Mouse (Mus musculus) embryonic stem cell, embryonic (primary cell): Measurements from ENCODE around the gene Fam117a.

Experiments used
- CTCF ChIA-PET, 4 experiments: fragments of 300-600 bp in 2 of 4; fragments of 350-600 bp in 2 of 4; sonication (Branson Sonifier 250); formaldehyde crosslinking; loops; one replicate each; lab custom pipeline; 2022; ENCODE audit warnings: inconsistent platforms in 2 of 4; lab: Charles Lee
- POLR2A ChIA-PET, 4 experiments: fragments of 300-600 bp in 2 of 4; fragments of 350-600 bp in 2 of 4; sonication (Branson Sonifier 250); formaldehyde crosslinking; loops; one replicate each; lab custom pipeline; 2022; ENCODE audit warnings: antibody characterized with exemption in 4 of 4, inconsistent platforms in 1 of 4; lab: Charles Lee

Gene Fam117a

GRCm38 (mm10) chr11:95389006-95389405, 52.2 kb downstream of the Fam117a start:
- CTCF ChIA-PET: interaction anchor here (0.6 to 7.8 kb wide), 20 partner anchors 14 to 551 kb away, joined by 3 to 77 read pairs (median 4); no protein-coding TSS in a partner anchor
- POLR2A ChIA-PET: interaction anchor here (0.6 to 2.7 kb wide), 9 partner anchors 9 to 1776 kb away, joined by 3 to 8 read pairs (median 4); partner anchors contain the start of gene Spop (in 1 of the 4)

- ChIA-PET CTCF (interaction anchor here (0.6 to 7.8 kb wide), 9 partner anchors 115 to 134 kb away, joined by 3 to 77 read pairs (median 4); no protein-coding TSS in a partner anchor), POLR2A (interaction anchor here in 3 of 4 experiments (0.9 to 2.7 kb wide), 4 partner anchors 24 to 141 kb away, joined by 3 to 7 read pairs (median 4); partner anchors contain the start of gene Spop (in 1 of the 3))
Measured at GRCm38 (mm10) chr11:95390420-95390819, 53.6 kb downstream of the Fam117a start.

- POLR2A ChIA-PET: interaction anchor here in 2 of 4 experiments (0.6 to 3.9 kb wide), 8 partner anchors 11 to 129 kb away, joined by 3 to 23 read pairs (median 5); partner anchors contain the start of genes Kat7 (in 1 of the 2) and Spop (in 1 of the 2)
- CTCF ChIA-PET: interaction anchor here (0.6 to 7.8 kb wide), 6 partner anchors 36 to 286 kb away, joined by 3 to 77 read pairs (median 4); no protein-coding TSS in a partner anchor
Measured at GRCm38 (mm10) chr11:95391201-95391600, 54.4 kb downstream of the Fam117a start.

- ChIA-PET CTCF (interaction anchor here in 3 of 4 experiments (0.6 to 4.0 kb wide), 5 partner anchors 20 to 286 kb away, joined by 3 to 24 read pairs (median 4); no protein-coding TSS in a partner anchor), POLR2A (interaction anchor here in 2 of 4 experiments (0.6 to 3.9 kb wide), 7 partner anchors 11 to 128 kb away, joined by 3 to 23 read pairs (median 5); partner anchors contain the start of genes Kat7 (in 1 of the 2) and Spop (in 1 of the 2))
Measured at GRCm38 (mm10) chr11:95391743-95392142, 54.9 kb downstream of the Fam117a start.

GRCm38 (mm10) chr11:95392223-95392667, 55.4 kb downstream of the Fam117a start:
- POLR2A ChIA-PET: interaction anchor here in 2 of 4 experiments (0.8 to 3.9 kb wide), 11 partner anchors 7 to 128 kb away, joined by 3 to 23 read pairs (median 5); partner anchors contain the start of genes Nxph3 (in 2 of the 2), Slc35b1 (in 2 of the 2) and Spop (in 2 of the 2)
- CTCF ChIA-PET: interaction anchor here in 2 of 4 experiments (0.6 to 4.0 kb wide), 4 partner anchors 21 to 142 kb away, joined by 3 to 24 read pairs (median 4); no protein-coding TSS in a partner anchor

- ChIA-PET CTCF (interaction anchor here (0.7 to 4.6 kb wide), 8 partner anchors 8 to 142 kb away, joined by 3 to 25 read pairs (median 3); partner anchors contain the start of gene Slc35b1 (in 2 of the 4)), POLR2A (interaction anchor here in 3 of 4 experiments (0.5 to 3.9 kb wide), 16 partner anchors 8 to 152 kb away, joined by 3 to 23 read pairs (median 4); partner anchors contain the start of genes Slc35b1 (in 3 of the 3), Nxph3 (in 2 of the 3) and Spop (in 2 of the 3))
Measured at GRCm38 (mm10) chr11:95392708-95393499, 56.1 kb downstream of the Fam117a start.

GRCm38 (mm10) chr11:95393500-95393816, 56.6 kb downstream of the Fam117a start:
- CTCF ChIA-PET: interaction anchor here (0.7 to 4.6 kb wide), 7 partner anchors 9 to 143 kb away, joined by 3 to 25 read pairs (median 3); partner anchors contain the start of gene Slc35b1 (in 2 of the 4)
- POLR2A ChIA-PET: interaction anchor here in 3 of 4 experiments (0.5 to 3.9 kb wide), 16 partner anchors 9 to 152 kb away, joined by 3 to 23 read pairs (median 5); partner anchors contain the start of genes Slc35b1 (in 3 of the 3), Nxph3 (in 1 of the 3) and Spop (in 1 of the 3)

GRCm38 (mm10) chr11:95394112-95394511, 57.3 kb downstream of the Fam117a start:
- ChIA-PET CTCF (interaction anchor here (0.5 to 4.6 kb wide), 5 partner anchors 10 to 127 kb away, joined by 3 to 25 read pairs (median 7); partner anchors contain the start of gene Slc35b1 (in 1 of the 4)), POLR2A (interaction anchor here in 2 of 4 experiments (1.2 to 3.9 kb wide), 7 partner anchors 8 to 146 kb away, joined by 5 to 23 read pairs (median 9); partner anchors contain the start of genes Slc35b1 (in 2 of the 2) and Spop (in 1 of the 2))

GRCm38 (mm10) chr11:95396548-95396947, 59.7 kb downstream of the Fam117a start:
- ChIA-PET CTCF (interaction anchor here (0.6 to 4.6 kb wide), 12 partner anchors 12 to 638 kb away, joined by 3 to 25 read pairs (median 4); partner anchors contain the start of genes Slc35b1 (in 3 of the 4) and Snf8 (in 1 of the 4)), POLR2A (interaction anchor here (1.0 to 4.0 kb wide), 13 partner anchors 11 to 225 kb away, joined by 3 to 28 read pairs (median 6); partner anchors contain the start of genes Slc35b1 (in 3 of the 4) and Spop (in 1 of the 4))

GRCm38 (mm10) chr11:95397843-95398835, 61.3 kb downstream of the Fam117a start:
- CTCF ChIA-PET: interaction anchor here (0.6 to 3.6 kb wide), 13 partner anchors 13 to 132 kb away, joined by 3 to 27 read pairs (median 3); partner anchors contain the start of genes Slc35b1 (in 3 of the 4) and Spop (in 2 of the 4)
- POLR2A ChIA-PET: interaction anchor here (0.7 to 4.0 kb wide), 12 partner anchors 10 to 123 kb away, joined by 3 to 28 read pairs (median 4); partner anchors contain the start of genes Slc35b1 (in 3 of the 4) and Spop (in 2 of the 4)

GRCm38 (mm10) chr11:95399520-95400020, 62.8 kb downstream of the Fam117a start:
- CTCF ChIA-PET: interaction anchor here in 3 of 4 experiments (0.5 to 3.6 kb wide), 5 partner anchors 15 to 338 kb away, joined by 3 to 27 read pairs (median 4); partner anchors contain the start of gene Slc35b1 (in 1 of the 3)
- POLR2A ChIA-PET: interaction anchor here in 2 of 4 experiments (1.0 to 4.0 kb wide), 5 partner anchors 9 to 133 kb away, joined by 3 to 28 read pairs (median 7); partner anchors contain the start of genes Slc35b1 (in 2 of the 2) and Spop (in 1 of the 2)

GRCm38 (mm10) chr11:95401568-95401967, 64.8 kb downstream of the Fam117a start:
- CTCF ChIA-PET: interaction anchor here in 2 of 4 experiments (1.5 to 1.7 kb wide), 3 partner anchors 105 to 119 kb away, joined by 4 to 16 read pairs (median 10); no protein-coding TSS in a partner anchor

GRCm38 (mm10) chr11:95402196-95402595, 65.4 kb downstream of the Fam117a start:
- ChIA-PET CTCF (interaction anchor here (0.6 to 1.7 kb wide), 16 partner anchors 11 to 438 kb away, joined by 3 to 17 read pairs (median 4); partner anchors contain the start of genes Slc35b1 (in 1 of the 4) and Spop (in 1 of the 4)), POLR2A (interaction anchor here (0.6 to 3.0 kb wide), 28 partner anchors 9 to 438 kb away, joined by 3 to 55 read pairs (median 4); partner anchors contain the start of genes Kat7 (in 3 of the 4), Spop (in 3 of the 4) and Slc35b1 (in 2 of the 4))

More at GRCm38 (mm10) chr11:95401568-95401967, 64.8 kb downstream of the Fam117a start:
- POLR2A ChIA-PET: interaction anchor here in 3 of 4 experiments (0.9 to 3.0 kb wide), 11 partner anchors 9 to 120 kb away, joined by 3 to 55 read pairs (median 8); partner anchors contain the start of genes Spop (in 3 of the 3), Slc35b1 (in 2 of the 3) and Kat7 (in 1 of the 3)

GRCm38 (mm10) chr11:95402658-95403101, 65.9 kb downstream of the Fam117a start:
- ChIA-PET POLR2A (interaction anchor here (0.6 to 3.0 kb wide), 31 partner anchors 8 to 438 kb away, joined by 3 to 55 read pairs (median 4); partner anchors contain the start of genes Kat7 (in 3 of the 4), Spop (in 3 of the 4) and Slc35b1 (in 2 of the 4)), CTCF (interaction anchor here (0.5 to 1.7 kb wide), 18 partner anchors 10 to 438 kb away, joined by 3 to 17 read pairs (median 3); partner anchors contain the start of genes Slc35b1 (in 1 of the 4) and Spop (in 1 of the 4))
